Mouse (Mus musculus) liver, adult (tissue): Measurements from ENCODE around the gene Homer3.

Source experiments
- GATA4 ChIP-seq: IDR thresholded peaks from 2 replicates; pipeline ENCODE4 v1.6.1; 2014; ENCODE audit warnings: mild to moderate bottlenecking, low read length; ENCODE audit not compliant: insufficient replicate concordance

The Homer3 gene

GRCm38 (mm10) chr8:70342007-70342406, 59.4 kb downstream of the Homer3 start:
- TF ChIP-seq GATA4: no peak

GRCm38 (mm10) chr8:70343076-70343475, 60.4 kb downstream of the Homer3 start:
- TF ChIP-seq GATA4: no peak

- no peak for TF ChIP-seq GATA4
Measured at GRCm38 (mm10) chr8:70343696-70344095, 61.1 kb downstream of the Homer3 start.
